Mouse (Mus musculus) midbrain, embryonic 16.5 days (tissue): ENCODE measurements at regions not wholly inside any gene's neighbourhood (a gene's known extent, or its start where the extent isn't known, plus 50 kb on each side); places are given as distances from the start of the nearest gene placed in this dataset.
A peak's percentile ranks its signal among the peaks of the same experiment; 100 is the strongest.

Source experiments
- ATAC-seq: fragments of 200-750 bp; cut with Nextera tagmentation; 2 replicates; pipeline ENCODE4 v1.8.0; 2017; ENCODE audit warnings: moderate TSS enrichment
- H3K27ac ChIP-seq: fragments of 300-500 bp; sonication (generic); 2 replicates; pipeline ENCODE4 v1.5.1; 2014; ENCODE audit warnings: mild to moderate bottlenecking, low read length, mixed read lengths
- H3K27me3 ChIP-seq: fragments of 300-500 bp; sonication (generic); 2 replicates; pipeline ENCODE4 v1.6.1; 2014; ENCODE audit warnings: low read depth, low read length, mixed read lengths; ENCODE audit not compliant: control insufficient read depth, insufficient read depth
- H3K36me3 ChIP-seq: fragments of 300-500 bp; sonication (generic); 2 replicates; pipeline ENCODE4 v1.6.1; 2014; ENCODE audit warnings: mild to moderate bottlenecking, low read length, moderate library complexity, mixed read lengths; ENCODE audit not compliant: control insufficient read depth, insufficient read depth
- H3K4me1 ChIP-seq: fragments of 300-500 bp; sonication (generic); 2 replicates; pipeline ENCODE4 v1.6.1; 2014; ENCODE audit warnings: mild to moderate bottlenecking, low read length, mixed read lengths; ENCODE audit not compliant: control insufficient read depth, insufficient read depth
- H3K4me2 ChIP-seq: fragments of 300-500 bp; sonication (generic); 2 replicates; pipeline ENCODE4 v1.6.1; 2014; ENCODE audit warnings: mild to moderate bottlenecking, low read length, mixed read lengths
- H3K4me3 ChIP-seq: fragments of 300-500 bp; sonication (generic); 2 replicates; pipeline ENCODE4 v1.5.1; 2014; ENCODE audit warnings: low read depth, mild to moderate bottlenecking, low read length, moderate library complexity, mixed read lengths
- H3K9ac ChIP-seq: fragments of 300-500 bp; sonication (generic); 2 replicates; pipeline ENCODE4 v1.6.1; 2014; ENCODE audit warnings: low read depth, low read length, mixed read lengths
- H3K9me3 ChIP-seq: fragments of 300-500 bp; sonication (generic); replicated peaks from 2 replicates; pipeline ENCODE4 v1.6.1; 2014; ENCODE audit warnings: mild to moderate bottlenecking, low read length, mixed read lengths; ENCODE audit not compliant: control insufficient read depth, poor library complexity, severe bottlenecking
- WGBS: fragments of 180-500 bp; shearing (Covaris S2); extraction: QIAGEN DNeasy Blood & Tissue Kit; methylation state at CpG from one replicate; pipeline ENCODE4 v1.1.7; 2014; 5-methylcytosine and 5-hydroxymethylcytosine counted together

- 87% methylated on average over 5 of the region's 5 CpGs for WGBS
- no peak overlapping the region for H3K4me3 ChIP-seq
These were observed 308.0 kb upstream of the Gm15217 start for GRCm38 (mm10) chr14:46071244-46071643.

GRCm38 (mm10) chr14:46076738-46077137 is 302.5 kb upstream of the Gm15217 start:
- H3K27me3 ChIP-seq: no peaks in the 10 kb centered on the region
- 82% methylated on average over 2 of the region's 2 CpGs for WGBS
- H3K9me3 ChIP-seq: no peaks in the 10 kb centered on the region
- H3K4me3 ChIP-seq: no peak overlapping the region
- H3K4me2 ChIP-seq: no peak overlapping the region
- ATAC-seq: no peak
- no peak overlapping the region for H3K9ac ChIP-seq
- H3K4me1 ChIP-seq: no peaks in the 10 kb centered on the region
- H3K36me3 ChIP-seq: no peaks in the 10 kb centered on the region
- H3K27ac ChIP-seq: no peak overlapping the region

More at GRCm38 (mm10) chr14:46071244-46071643, 308.0 kb upstream of the Gm15217 start:
- Histone ChIP-seq H3K4me2 (no peak overlapping the region), H3K4me1 (no peaks in the 10 kb centered on the region), H3K9me3 (no peaks in the 10 kb centered on the region), H3K27me3 (no peaks in the 10 kb centered on the region), H3K36me3 (no peaks in the 10 kb centered on the region), H3K27ac (no peak overlapping the region), H3K9ac (no peak overlapping the region)
- no peak for ATAC-seq

GRCm38 (mm10) chr14:46077406-46078131 is 301.6 kb upstream of the Gm15217 start:
- H3K9me3 ChIP-seq: no peaks in the 10 kb centered on the region
- H3K27me3 ChIP-seq: no peaks in the 10 kb centered on the region
- peak; percentile 82 for ATAC-seq
- no peak overlapping the region for H3K27ac ChIP-seq
- H3K4me2 ChIP-seq: no peak overlapping the region
- H3K9ac ChIP-seq: no peak overlapping the region
- 67% methylated on average over 11 of the region's 11 CpGs for WGBS
- no peak overlapping the region for H3K4me3 ChIP-seq
- no peaks in the 10 kb centered on the region for H3K36me3 ChIP-seq
- no peaks in the 10 kb centered on the region for H3K4me1 ChIP-seq

GRCm38 (mm10) chr14:46082646-46083045 is 296.6 kb upstream of the Gm15217 start:
- 94% methylated on average over 5 of the region's 5 CpGs for WGBS
- no peaks in the 10 kb centered on the region for H3K27me3 ChIP-seq
- H3K4me1 ChIP-seq: no peaks in the 10 kb centered on the region
- H3K9me3 ChIP-seq: no peaks in the 10 kb centered on the region
- H3K9ac ChIP-seq: no peak overlapping the region
- H3K4me3 ChIP-seq: no peak overlapping the region
- no peaks in the 10 kb centered on the region for H3K36me3 ChIP-seq
- H3K4me2 ChIP-seq: no peak overlapping the region
- no peak for ATAC-seq
- H3K27ac ChIP-seq: no peak overlapping the region

GRCm38 (mm10) chr14:46088968-46089691 is 290.1 kb upstream of the Gm15217 start:
- Histone ChIP-seq H3K9me3 (no peaks in the 10 kb centered on the region), H3K36me3 (no peaks in the 10 kb centered on the region), H3K27ac (no peak overlapping the region), H3K9ac (no peak overlapping the region), H3K4me1 (peaks cover 3% of the 10 kb centered on the region; the same call in 1 of the 2 replicates), H3K27me3 (no peaks in the 10 kb centered on the region), H3K4me2 (no peak overlapping the region), H3K4me3 (no peak overlapping the region)
- WGBS: 61% methylated on average over 12 of the region's 12 CpGs
- ATAC-seq: no peak

- H3K4me3 ChIP-seq: no peak overlapping the region
- no peak overlapping the region for H3K4me2 ChIP-seq
- no peaks in the 10 kb centered on the region for H3K9me3 ChIP-seq
- no peaks in the 10 kb centered on the region for H3K27me3 ChIP-seq
- no peak for ATAC-seq
- WGBS: 90% methylated on average over 3 of the region's 3 CpGs
- H3K27ac ChIP-seq: no peak overlapping the region
- H3K9ac ChIP-seq: no peak overlapping the region
- H3K4me1 ChIP-seq: no peaks in the 10 kb centered on the region
- H3K36me3 ChIP-seq: no peaks in the 10 kb centered on the region
These were observed 263.3 kb upstream of the Gm15217 start for GRCm38 (mm10) chr14:46115950-46116349.

- no peak for ATAC-seq
- Histone ChIP-seq H3K9me3 (no peaks in the 10 kb centered on the region), H3K27ac (no peak overlapping the region)
These were observed 252.7 kb upstream of the Gm15217 start for GRCm38 (mm10) chr14:46126541-46126940.

GRCm38 (mm10) chr14:46129762-46130161 is 249.5 kb upstream of the Gm15217 start:
- no peak for ATAC-seq
- H3K9me3 ChIP-seq: no peaks in the 10 kb centered on the region
- H3K27ac ChIP-seq: no peak overlapping the region
- no peak overlapping the region for H3K4me3 ChIP-seq
- H3K27me3 ChIP-seq: no peaks in the 10 kb centered on the region
- H3K4me1 ChIP-seq: no peaks in the 10 kb centered on the region
- 79% methylated on average over 3 of the region's 3 CpGs for WGBS
- no peaks in the 10 kb centered on the region for H3K36me3 ChIP-seq
- H3K4me2 ChIP-seq: no peak overlapping the region
- no peak overlapping the region for H3K9ac ChIP-seq

More at GRCm38 (mm10) chr14:46126541-46126940, 252.7 kb upstream of the Gm15217 start:
- H3K27me3 ChIP-seq: no peaks in the 10 kb centered on the region
- H3K4me3 ChIP-seq: no peak overlapping the region
- H3K9ac ChIP-seq: no peak overlapping the region
- 95% methylated on average over 1 of the region's 1 CpGs for WGBS
- H3K4me1 ChIP-seq: no peaks in the 10 kb centered on the region
- H3K36me3 ChIP-seq: no peaks in the 10 kb centered on the region
- H3K4me2 ChIP-seq: no peak overlapping the region

- Histone ChIP-seq H3K9me3 (no peaks in the 10 kb centered on the region), H3K36me3 (no peaks in the 10 kb centered on the region), H3K4me2 (no peak overlapping the region), H3K27me3 (no peaks in the 10 kb centered on the region), H3K4me1 (no peaks in the 10 kb centered on the region; the same call in 1 of the 2 replicates), H3K27ac (no peak overlapping the region), H3K9ac (no peak overlapping the region), H3K4me3 (no peak overlapping the region)
- no peak for ATAC-seq
- WGBS: 52% methylated on average over 4 of the region's 4 CpGs
These were observed 235.0 kb upstream of the Gm15217 start for GRCm38 (mm10) chr14:46144175-46144574.
